Mouse (Mus musculus) heart, adult 8-10 months (tissue): ENCODE data around the gene Atp5d. TPM values are rescaled to one million over a fixed set of nuclear protein-coding genes. Genes with fewer than 3 reads are reported as not detected.
A peak's percentile ranks its signal among the peaks of the same experiment; 100 is the strongest.

Experiments used
- DNase-seq: peaks from one replicate; pipeline ENCODE4 v3.0.0; 2022; ENCODE audit warnings: low spot score
- total RNA-seq, 4 experiments: library from RNA; stranded (reverse); gene quantifications; 2 replicates each; pipeline ENCODE4 v1.2.4; 2022

Atp5d gene
- total RNA-seq, 4 experiments from 2014 or later, result 1,050 to 1,135 (median 1,101) TPM

DNA sequence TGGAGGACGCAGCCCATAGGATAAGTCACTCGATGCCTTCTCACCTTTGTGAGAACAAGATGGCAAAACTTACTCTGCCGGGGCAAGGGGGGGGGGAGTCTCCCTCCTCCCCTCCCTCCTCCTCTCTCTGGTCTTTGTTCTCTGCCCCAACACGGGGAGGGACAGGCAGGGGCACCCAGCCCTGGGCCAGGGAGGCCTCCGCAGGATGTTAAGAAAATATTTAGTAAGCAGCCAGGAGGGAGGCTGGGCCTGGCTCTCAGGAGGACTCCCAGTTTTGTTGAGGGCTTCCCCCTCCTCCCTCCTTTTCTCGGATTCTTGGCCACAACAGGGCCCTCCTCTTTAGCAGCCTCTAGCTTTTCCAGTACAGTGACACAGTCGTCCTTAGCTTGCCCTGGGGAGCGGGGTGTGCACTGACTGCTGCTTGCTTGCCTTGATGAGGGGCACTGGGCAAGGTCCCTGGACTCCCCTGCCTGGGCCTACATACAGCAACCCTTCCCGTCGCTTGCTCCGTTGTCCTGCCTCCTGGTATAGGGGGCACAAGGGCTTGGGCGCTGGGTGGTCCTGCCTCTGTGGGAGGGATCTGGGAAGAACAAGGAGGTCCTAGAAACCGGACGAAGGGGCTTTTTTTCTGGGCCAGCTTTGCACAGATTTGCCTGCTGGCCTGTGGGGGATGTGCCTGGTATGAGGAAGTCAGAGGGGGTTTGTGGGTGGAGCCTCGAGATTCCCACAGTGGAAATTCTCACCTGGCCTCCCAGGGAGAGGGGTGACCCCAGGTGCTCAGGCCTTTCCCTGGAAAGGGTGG is 13.8 kb downstream of the Atp5d start:
- DNase-seq, result no peak

DNA sequence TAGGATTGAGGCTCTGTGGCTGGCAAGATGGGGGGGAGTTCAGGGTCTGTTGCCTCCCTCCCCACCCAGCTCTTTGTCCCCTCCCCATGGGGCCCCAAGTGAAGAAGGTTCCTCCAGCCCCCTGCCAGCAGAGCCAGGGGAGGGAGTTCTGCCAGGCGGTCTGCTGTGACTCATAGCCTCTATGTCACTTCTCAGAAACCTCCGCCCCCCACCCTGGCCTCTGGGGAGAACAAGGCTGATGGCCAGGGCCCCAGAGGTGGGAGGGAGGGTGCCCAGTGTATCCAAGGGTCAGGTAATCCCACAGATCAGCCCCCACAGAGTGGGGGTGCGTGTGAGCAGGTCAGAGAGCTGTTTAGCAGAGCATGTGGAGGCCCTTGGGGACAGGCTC is 14.4 kb downstream of the Atp5d start:
- no peak for DNase-seq

DNA sequence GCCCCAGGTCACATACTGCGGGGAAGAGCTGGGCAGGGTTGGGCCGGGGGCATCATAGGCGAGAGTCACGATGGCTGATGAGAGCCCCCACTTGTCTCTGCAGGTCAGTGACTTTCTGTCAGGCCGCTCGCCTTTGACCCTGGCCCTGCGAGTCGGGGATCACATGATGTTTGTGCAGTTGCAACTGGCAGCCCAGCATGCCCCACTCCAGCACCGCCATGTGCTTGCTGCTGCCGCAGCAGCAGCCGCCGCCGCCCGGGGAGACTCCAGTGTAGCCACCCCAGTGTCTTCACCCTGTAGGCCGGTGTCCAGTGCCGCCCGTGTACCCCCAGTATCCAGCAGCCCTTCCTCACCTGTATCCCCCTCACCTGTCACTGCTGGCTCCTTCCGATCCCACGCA is 15.3 kb downstream of the Atp5d start:
- no peak for DNase-seq

DNA sequence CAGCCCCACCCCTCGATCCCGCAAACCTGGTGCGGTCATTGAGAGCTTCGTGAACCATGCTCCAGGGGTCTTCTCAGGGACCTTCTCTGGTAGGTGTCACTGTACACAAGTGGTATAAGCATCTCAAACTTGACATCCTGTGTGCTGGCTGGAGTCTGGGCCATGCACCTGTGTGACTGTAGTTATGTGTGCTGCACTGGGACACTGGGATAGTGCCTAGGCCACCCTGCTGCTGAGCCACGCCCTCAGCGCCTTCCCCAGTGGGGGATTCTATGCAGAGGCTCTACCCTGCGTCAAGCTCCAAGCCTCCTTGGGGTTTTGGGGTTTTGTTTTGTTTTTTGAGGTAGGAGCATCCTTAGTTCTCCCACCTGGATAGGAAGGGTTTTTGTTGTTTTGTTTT is 16.0 kb downstream of the Atp5d start:
- no peak for DNase-seq

DNA sequence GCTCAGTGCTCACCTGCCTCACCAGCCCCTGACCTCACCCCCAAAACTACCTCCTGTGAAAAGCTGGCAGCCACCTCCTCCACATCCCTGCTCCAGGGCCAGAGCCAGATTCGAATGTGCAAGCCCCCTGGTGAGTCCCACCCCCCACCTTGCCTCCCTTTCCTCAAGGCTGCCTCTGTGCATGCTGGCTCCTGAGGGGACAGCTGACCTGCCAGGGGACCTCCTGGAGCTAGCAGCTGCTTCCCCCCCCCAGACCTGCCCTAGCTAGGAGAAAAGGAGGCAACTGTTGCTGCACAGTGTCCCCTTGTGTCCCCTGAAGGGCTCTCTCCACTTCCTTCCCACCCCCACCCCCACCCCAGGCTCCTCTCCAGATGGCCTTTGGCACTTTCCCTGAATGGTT is 16.8 kb downstream of the Atp5d start:
- no peak for DNase-seq

DNA sequence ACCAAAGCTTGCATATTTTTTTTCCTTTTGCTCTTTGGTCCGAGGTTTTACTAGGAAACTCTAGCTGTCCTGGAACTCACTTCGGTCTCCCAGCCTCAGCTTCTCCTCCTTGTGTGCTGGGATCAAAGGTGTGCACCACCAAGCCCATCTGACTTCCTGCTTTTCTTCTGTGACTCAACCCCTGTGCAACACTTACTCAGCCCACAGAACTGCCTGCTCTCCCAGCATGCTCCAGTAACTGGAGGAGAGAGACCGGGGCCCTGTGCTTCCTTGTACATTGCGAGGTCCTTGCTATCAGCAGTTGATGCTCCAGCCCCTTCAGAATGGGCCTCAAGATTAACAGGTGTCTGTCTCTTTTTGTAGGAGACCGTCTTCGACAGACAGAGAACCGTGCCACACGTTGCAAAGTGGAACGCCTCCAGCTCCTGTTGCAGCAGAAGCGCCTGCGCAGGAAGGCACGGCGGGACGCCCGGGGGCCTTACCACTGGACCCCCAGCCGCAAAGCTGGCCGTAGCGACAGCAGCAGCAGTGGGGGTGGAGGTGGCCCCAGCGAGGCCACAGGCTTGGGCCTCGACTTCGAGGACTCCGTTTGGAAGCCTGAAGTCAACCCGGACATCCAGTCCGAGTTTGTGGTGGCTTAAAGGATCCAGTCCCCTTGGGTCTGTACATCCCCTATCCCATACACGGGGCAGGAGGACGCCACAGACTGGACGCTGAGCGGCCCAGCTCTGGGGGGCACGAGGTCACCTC is 17.7 kb downstream of the Atp5d start:
- no peak for DNase-seq

DNA sequence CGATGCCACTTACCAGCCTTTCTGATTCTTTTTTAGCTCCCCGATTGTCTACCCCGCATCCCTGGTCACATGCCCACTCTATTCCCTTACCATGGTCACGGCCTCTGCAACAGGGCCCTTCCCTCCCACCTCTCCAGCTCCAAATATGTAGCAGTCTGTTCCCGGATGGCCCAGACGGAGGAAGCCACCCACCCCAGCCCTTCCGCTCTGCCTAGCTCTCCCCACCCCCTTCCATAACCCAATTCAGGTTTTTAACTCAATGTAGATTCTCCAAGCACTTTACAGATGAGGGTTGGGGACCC is 18.3 kb downstream of the Atp5d start:
- DNase-seq, result no peak

DNA sequence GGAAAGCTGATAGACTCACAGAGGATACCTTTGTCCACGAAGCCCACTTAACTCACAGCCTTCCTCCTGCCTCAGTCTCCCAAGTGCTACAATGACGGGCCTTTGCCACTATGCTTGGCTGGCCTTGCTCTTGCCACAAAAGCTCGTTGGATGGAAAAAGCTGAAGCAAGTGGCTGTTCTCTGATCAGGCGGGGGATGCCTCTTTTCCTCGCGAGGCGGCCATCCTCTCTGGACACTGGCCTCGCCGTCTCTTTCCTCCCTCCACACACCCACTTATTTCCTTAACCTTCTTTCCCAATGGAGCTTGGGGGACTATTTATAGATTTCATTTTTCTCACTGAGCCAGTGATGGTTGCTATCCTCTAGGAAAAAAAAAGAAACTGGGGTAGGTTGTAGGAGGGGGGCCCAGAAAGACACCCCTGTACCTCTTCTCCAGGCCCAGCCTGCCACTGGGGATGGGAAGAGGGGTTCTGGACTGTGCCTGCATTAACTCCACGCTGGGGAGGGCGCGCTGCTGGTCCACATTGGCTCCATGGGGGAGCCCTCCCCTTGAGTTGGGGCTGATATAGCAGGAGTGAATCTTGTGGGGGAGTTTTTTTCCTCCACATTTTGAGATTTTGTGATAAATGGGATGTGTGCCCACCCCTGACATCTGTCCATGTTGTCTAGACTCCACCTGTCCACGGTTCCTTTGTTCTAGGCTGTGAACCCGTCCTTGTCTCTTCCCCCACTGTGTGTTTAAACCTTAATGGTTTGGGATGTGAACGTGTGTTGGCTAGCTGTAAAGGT is 18.9 kb downstream of the Atp5d start:
- DNase-seq, result no peak

DNA sequence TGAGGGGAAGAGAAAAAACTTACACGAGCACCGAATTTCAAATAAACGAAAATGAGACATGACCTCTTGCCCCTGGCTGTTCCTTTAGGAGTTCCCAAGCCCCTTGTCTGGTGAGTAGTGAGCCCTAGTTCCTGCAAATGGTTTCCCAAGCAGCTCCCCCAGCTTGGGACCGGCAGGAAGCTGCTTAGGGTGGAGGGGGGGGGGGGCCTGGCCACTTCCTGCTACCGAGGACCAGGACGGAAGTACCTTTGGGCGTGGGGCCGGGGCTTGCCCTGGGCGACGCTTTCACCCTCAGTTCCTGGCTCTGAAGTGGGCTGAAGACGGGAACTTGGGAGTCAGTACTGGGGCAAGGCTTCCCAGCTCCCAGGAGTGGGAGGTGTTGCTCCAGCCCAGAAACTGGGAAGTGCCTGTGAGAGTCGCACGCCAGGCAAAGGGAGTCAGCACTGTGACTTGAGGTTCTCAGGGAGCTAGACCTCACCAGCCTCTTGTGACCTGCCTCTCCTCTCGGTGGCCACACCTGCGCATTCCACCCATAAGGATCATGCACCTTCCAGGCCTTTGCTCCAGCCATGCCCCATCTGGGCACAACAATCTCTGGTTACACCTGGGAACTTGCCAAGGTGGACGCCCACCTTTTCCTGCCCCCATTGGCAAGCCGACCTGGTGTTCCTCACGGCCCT is 20.0 kb downstream of the Atp5d start:
- DNase-seq, result peak; percentile 85

DNA sequence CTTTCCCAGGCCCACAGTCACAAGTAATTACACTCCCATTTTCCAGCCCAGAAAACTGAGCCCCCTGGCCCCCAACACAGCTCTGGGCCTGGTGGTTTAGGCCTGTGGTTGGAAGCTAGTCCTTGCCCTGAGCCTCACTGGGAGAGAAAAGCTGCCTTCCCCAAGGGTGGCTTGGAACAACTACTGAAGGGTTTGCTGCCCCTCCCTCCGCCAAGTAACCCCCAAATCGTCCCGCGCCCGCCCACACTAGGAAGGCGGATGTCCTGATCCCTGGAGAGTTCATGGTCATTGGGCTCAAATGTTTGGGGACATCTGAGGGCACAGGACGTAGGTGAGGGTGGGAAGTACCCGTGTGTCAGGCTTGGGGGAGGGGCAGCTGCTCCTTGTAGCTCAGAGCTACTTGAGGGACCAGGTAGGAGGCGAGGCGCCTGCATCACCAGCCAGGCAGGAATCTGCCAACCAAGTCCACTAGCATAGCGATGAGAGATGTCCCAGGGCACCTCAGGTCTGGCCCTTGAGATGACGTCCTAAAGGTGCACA is 20.7 kb downstream of the Atp5d start:
- no peak for DNase-seq

DNA sequence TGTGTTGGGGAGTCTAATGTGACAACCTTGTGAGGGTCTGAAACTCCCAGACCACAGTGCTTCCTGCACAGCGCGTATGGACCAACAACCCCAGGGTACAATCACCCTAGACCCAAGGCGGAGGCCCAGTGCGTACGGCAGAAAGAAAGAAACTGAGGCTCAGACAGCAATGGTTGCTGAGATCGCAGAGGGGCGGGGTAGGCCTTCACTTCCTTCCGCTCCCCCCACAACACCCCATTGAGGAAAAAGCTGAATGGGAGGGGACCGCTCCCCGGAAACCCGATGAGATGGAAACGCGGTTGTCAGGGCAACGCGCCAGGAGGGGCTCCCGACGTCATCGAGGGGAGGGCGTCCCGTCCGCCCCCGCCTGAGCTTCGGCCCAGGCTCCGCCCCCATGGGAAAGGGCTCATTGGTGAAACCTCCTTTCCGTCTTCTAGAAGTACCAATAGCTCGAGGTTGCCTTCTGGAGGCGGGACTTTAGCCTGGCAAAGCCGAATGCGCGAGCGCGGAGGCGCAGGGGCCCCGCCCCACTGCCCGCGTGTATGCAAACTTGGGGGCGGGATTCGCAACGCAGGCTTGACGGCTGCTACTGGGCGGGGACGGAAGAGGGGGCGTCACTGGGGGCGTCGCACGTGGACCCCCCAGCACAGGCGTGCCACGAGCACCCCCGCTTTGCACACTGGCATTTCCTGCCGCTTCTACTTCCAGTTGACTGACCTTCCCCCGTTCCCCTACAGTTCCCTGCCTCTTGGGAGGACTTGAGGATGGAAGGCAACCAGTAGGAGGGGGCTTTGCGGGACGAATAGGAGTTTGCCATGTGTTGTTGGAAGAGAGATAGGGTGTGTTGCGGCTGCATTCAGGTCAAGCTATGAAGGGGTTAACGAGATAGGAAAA is 21.4 kb downstream of the Atp5d start:
- DNase-seq, result peak; percentile 99

DNA sequence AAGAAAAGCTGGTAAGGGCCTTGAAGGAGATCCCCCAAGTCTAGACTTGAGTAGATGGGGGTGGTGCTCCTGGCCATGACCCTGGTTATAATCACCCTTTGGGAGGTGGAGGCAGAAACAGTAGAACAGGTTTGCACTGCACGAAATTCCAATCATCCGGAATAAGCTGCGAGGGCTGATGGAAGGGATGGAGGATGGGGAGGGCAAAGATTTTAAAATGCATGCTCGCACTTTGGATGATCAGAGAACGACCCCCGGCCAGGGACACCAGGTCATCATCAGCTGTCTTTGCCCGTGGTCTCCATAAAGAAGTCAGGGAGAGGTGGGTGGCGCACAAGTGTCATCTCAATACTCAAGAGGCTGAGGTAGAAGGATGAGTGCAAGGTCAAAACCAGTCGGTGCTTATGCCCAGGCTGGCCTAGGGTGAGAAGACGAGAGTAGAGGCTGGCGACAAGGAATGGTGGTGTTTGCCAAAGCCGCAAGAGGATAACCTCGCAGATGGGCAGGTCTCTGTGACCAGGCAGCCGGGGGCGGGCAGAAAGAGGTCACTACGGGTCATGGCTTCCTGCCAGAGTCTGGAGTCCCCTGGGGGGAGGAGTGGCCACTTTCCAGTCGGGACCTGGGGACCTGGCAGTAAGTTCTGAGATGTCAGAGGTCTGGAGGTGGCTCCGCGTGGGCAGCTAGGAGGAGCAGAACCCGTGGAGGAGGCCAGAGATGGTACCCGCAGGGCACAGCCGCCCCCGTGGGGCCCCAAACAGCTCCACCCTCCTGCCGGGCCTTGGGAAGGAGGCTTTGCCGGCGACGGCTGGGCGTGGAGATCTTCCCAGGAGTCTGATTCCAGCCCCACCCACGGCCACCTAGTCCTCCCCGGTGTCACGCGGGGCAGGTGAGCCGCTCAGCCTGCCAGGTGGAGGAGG is 22.3 kb downstream of the Atp5d start:
- peak; percentile 87 for DNase-seq

DNA sequence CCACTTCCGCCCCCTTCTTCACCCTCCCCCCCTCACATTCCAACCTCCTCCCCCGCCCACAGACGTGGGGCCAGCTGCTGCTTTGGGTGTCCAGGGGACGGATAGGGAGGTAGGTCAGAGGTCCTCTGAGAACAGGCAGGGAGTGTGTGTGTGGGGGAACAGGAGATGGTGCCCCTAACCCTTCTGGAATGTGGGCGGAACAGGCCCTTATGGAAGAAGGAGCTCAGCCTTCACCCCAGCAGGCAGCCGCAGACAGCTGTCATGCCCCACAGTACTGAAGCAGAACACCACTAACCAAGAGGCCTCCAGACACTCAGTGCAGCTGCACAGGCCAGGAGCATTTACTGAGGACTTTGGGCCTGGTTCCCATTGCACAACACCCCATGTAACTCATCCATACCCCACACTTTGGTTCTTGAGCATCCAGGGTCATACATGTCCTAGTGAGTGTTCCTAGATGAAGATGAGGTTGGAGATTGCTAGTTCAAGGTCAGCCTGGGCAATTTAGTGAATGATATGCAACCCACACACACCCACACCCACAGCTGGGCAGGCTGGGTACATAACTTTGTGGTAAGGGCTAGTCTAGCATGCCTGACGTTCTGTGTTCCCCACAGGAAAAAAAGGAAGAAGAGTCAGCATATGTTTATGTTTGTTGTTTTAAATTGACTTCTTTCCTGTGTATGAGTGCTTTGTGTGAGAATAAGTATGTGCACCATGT is 23.2 kb downstream of the Atp5d start:
- no peak for DNase-seq

DNA sequence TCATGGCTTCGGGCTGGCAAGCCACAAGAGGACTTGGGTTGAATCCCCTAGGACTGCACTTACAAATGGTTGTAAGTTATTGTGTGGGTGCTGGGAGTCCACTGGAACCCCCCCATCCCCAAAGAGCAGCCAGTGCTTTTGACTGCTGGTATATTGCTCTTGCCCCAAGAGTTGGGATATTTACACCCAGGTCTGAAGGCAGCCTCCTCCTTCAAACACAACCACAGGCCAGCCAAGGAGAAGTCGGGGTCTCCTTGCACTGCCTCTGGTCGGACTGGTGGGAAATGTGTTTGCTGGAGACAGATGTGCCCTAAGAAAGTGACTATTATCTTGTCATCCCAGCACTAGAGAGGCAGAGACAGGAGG is 23.8 kb downstream of the Atp5d start:
- DNase-seq, result no peak

DNA sequence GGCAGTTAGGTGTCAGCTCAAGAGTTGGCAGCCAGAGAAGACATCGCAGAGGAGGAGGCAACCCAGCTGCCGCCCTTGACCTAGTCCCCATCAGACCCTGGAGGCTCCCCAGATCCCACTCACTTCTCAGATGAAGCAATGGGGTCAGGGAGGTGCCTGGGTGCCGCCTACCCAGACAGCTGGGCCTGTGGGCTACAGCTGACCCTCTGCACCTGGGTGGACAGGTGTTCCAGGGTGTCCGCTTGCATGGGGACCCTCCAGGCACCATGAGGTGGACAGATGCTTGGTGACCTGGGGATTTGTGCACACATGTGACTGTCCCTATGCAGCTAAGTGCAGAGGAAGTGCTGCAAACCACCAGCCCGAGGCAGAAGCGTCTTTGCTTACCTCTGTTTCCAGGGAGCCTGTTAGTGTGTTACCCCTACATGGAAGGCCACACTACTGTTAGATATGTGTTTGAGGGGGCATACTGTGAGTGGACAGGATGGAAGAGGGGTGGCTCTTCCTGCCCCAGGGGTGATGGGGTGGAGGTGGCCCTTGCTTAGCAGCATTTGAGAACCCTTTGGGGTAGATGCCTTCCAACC is 24.4 kb downstream of the Atp5d start:
- DNase-seq, result no peak

DNA sequence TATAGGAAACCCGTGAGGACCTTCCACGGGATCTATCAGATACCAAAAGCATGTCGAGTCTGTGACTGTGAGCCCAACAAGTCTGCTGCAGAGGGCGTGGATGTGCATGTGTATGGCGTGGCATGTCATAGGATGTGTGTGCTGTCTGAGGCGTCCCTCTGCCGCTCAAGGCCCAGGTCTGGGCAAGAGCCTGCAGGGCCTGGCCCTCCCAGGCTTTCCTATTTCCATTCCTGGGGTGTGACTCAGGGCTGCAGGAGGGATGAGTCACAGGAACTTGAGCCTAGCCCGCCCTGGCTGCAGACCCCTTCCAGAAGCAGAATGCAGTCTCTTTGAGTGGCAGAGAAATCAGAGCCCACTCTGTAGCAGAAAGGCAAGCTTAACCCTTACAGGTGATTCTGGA is 25.3 kb downstream of the Atp5d start:
- no peak for DNase-seq

DNA sequence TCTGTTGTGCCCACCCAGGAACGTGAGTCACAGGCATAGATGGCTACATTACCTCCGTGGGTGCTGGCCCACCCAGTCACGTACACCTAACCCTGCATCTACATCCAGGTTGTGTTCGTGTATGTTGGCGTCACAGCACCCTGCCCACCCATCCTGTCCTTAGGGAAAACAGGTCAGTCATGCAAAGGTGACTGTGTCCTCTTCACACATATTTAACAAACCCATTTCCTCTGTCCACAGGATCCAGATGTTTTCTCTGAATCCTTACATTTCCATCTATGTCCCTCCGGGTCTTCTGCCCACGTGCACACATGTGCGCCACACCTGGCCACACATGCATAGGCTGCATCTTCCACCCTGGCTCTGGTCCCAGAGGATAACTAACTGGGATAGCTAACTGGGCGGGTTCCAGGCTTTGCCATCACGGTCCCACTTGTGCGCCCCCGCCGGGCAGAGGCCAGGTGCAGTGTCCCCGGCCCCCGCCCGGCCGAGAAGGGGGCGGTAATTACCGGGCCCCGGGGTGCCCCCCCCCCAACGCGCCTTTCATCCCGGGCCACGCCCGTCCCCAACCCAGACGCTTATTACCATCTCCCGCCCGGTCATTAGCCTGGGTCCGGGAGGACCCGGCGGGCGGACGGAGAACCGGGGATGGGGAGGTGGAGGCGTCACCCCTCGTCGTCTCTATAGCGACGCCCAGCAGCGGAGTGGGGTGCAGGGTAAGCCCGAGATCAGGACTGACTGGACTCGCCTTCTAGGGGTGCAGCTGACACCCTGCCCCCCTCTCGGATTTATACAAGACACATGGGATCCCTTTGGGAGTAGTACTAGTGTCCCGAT is 25.9 kb downstream of the Atp5d start:
- no peak for DNase-seq

DNA sequence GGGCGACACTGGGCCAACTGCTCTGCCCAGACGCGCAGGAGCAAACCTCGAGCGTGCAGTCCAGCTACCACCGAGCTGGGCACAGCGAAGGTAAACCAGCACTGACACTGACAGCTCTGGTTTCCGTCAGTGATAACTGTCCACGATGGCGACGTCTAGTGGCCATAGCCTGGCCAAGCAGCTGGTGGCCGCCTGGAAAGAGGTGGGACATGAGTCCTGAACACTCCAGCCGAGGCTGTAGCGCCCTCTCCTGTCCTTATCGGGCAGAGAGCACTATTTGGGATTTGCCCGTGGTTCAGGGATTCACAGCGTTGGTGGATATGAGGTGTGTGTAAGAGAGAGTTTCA is 26.5 kb downstream of the Atp5d start:
- peak; percentile 97 for DNase-seq
